Mouse (Mus musculus): ENCODE results near the gene Pik3cg. TPM values are rescaled to one million over a fixed set of nuclear protein-coding genes. Genes with fewer than 3 reads are reported as not detected.

Gene Pik3cg
- polyA plus RNA-seq, 1 experiment from 2014 or later: 6.8 TPM

GRCm38 (mm10) chr12:32211257-32211656 is 2.8 kb upstream of the Pik3cg start:
- H3K9ac ChIP-seq (ENCODE audit: low read depth, low read length): no peak overlapping the region
- H3K27me3 ChIP-seq (replicated peaks; ENCODE audit: control insufficient read depth, insufficient read depth, low read length): no peaks in the 10 kb centered on the region
- H3K4me1 ChIP-seq (replicated peaks; ENCODE audit: control insufficient read depth, insufficient read depth, low read length): peaks cover 5% of the 10 kb centered on the region
- H3K36me3 ChIP-seq (ENCODE audit: control insufficient read depth, insufficient read depth, low read length): no peaks in the 10 kb centered on the region
- no peak for ATAC-seq (replicated peaks; ENCODE audit: low FRiP score)
- DNase-seq (ENCODE audit: low spot score): no peak
- no peak overlapping the region for H3K4me2 ChIP-seq
- no peaks in the 10 kb centered on the region for H3K9me3 ChIP-seq (ENCODE audit: control insufficient read depth, low read length)
- 82% methylated on average over 4 of the region's 4 CpGs for WGBS
- no peak overlapping the region for H3K4me3 ChIP-seq (ENCODE audit: low read depth, low read length)
- H3K27ac ChIP-seq (ENCODE audit: low read depth, low read length): no peak overlapping the region

- no peaks in the 10 kb centered on the region for H3K27me3 ChIP-seq (replicated peaks; ENCODE audit: control insufficient read depth, insufficient read depth, low read length)
- peak overlapping the region; percentile 43; the same call in 1 of the 2 replicates for H3K27ac ChIP-seq (ENCODE audit: low read depth, low read length)
- H3K9me3 ChIP-seq (ENCODE audit: control insufficient read depth, low read length): no peaks in the 10 kb centered on the region
- H3K4me3 ChIP-seq (ENCODE audit: low read depth, low read length): peak overlapping the region; percentile 47
- peak overlapping the region; percentile 55 for H3K9ac ChIP-seq (ENCODE audit: low read depth, low read length)
- DNase-seq (ENCODE audit: low spot score): no peak
- peak overlapping the region; percentile 50 for H3K4me2 ChIP-seq
- H3K4me1 ChIP-seq (replicated peaks; ENCODE audit: control insufficient read depth, insufficient read depth, low read length): peaks cover 5% of the 10 kb centered on the region
- ATAC-seq (replicated peaks; ENCODE audit: low FRiP score): peak; percentile 68
- 37% methylated on average over 2 of the region's 2 CpGs for WGBS
- H3K36me3 ChIP-seq (ENCODE audit: control insufficient read depth, insufficient read depth, low read length): no peaks in the 10 kb centered on the region
Observed at GRCm38 (mm10) chr12:32208951-32209350, 492 bp upstream of the Pik3cg start.

- Histone ChIP-seq H3K4me3 (ENCODE audit: low read depth, low read length) (no peak overlapping the region), H3K4me2 (peak overlapping the region; percentile 29), H3K9ac (ENCODE audit: low read depth, low read length) (no peak overlapping the region), H3K27me3 (replicated peaks; ENCODE audit: control insufficient read depth, insufficient read depth, low read length) (no peaks in the 10 kb centered on the region), H3K9me3 (ENCODE audit: control insufficient read depth, low read length) (no peaks in the 10 kb centered on the region), H3K27ac (ENCODE audit: low read depth, low read length) (no peak overlapping the region), H3K4me1 (replicated peaks; ENCODE audit: control insufficient read depth, insufficient read depth, low read length) (peaks cover 5% of the 10 kb centered on the region), H3K36me3 (ENCODE audit: control insufficient read depth, insufficient read depth, low read length) (no peaks in the 10 kb centered on the region)
- WGBS: 69% methylated on average over 3 of the region's 3 CpGs
- ATAC-seq (replicated peaks; ENCODE audit: low FRiP score) (no peak), DNase-seq (ENCODE audit: low spot score) (no peak)
Observed at GRCm38 (mm10) chr12:32207141-32207540, 1.3 kb downstream of the Pik3cg start.

GRCm38 (mm10) chr12:32203695-32204094 is 4.8 kb downstream of the Pik3cg start:
- H3K27ac ChIP-seq (ENCODE audit: low read depth, low read length): no peak overlapping the region
- no peak overlapping the region for H3K4me2 ChIP-seq
- no peak overlapping the region for H3K9ac ChIP-seq (ENCODE audit: low read depth, low read length)
- H3K36me3 ChIP-seq (ENCODE audit: control insufficient read depth, insufficient read depth, low read length): no peaks in the 10 kb centered on the region
- H3K4me1 ChIP-seq (replicated peaks; ENCODE audit: control insufficient read depth, insufficient read depth, low read length): no peaks in the 10 kb centered on the region
- WGBS: 78% methylated on average over 8 of the region's 8 CpGs
- H3K27me3 ChIP-seq (replicated peaks; ENCODE audit: control insufficient read depth, insufficient read depth, low read length): no peaks in the 10 kb centered on the region
- no peaks in the 10 kb centered on the region for H3K9me3 ChIP-seq (ENCODE audit: control insufficient read depth, low read length)
- no peak overlapping the region for H3K4me3 ChIP-seq (ENCODE audit: low read depth, low read length)
- ATAC-seq (replicated peaks; ENCODE audit: low FRiP score) (no peak), DNase-seq (ENCODE audit: low spot score) (no peak)

GRCm38 (mm10) chr12:32202583-32202982 is 5.9 kb downstream of the Pik3cg start:
- ATAC-seq (replicated peaks; ENCODE audit: low FRiP score): no peak
- no peak overlapping the region for H3K9ac ChIP-seq (ENCODE audit: low read depth, low read length)
- no peak for DNase-seq (ENCODE audit: low spot score)

GRCm38 (mm10) chr12:32201932-32202331 is 6.5 kb downstream of the Pik3cg start:
- no peaks in the 10 kb centered on the region for H3K4me1 ChIP-seq (replicated peaks; ENCODE audit: control insufficient read depth, insufficient read depth, low read length)
- no peak for DNase-seq (ENCODE audit: low spot score)
- ATAC-seq (replicated peaks; ENCODE audit: low FRiP score): no peak
- no peak overlapping the region for H3K9ac ChIP-seq (ENCODE audit: low read depth, low read length)
- 86% methylated on average over 7 of the region's 7 CpGs for WGBS
- no peak overlapping the region for H3K27ac ChIP-seq (ENCODE audit: low read depth, low read length)
- H3K9me3 ChIP-seq (ENCODE audit: control insufficient read depth, low read length): no peaks in the 10 kb centered on the region
- no peaks in the 10 kb centered on the region for H3K36me3 ChIP-seq (ENCODE audit: control insufficient read depth, insufficient read depth, low read length)
- no peaks in the 10 kb centered on the region for H3K27me3 ChIP-seq (replicated peaks; ENCODE audit: control insufficient read depth, insufficient read depth, low read length)
- no peak overlapping the region for H3K4me2 ChIP-seq
- no peak overlapping the region for H3K4me3 ChIP-seq (ENCODE audit: low read depth, low read length)

More at GRCm38 (mm10) chr12:32202583-32202982, 5.9 kb downstream of the Pik3cg start:
- Histone ChIP-seq H3K27me3 (replicated peaks; ENCODE audit: control insufficient read depth, insufficient read depth, low read length) (no peaks in the 10 kb centered on the region), H3K36me3 (ENCODE audit: control insufficient read depth, insufficient read depth, low read length) (no peaks in the 10 kb centered on the region), H3K27ac (ENCODE audit: low read depth, low read length) (no peak overlapping the region), H3K9me3 (ENCODE audit: control insufficient read depth, low read length) (no peaks in the 10 kb centered on the region), H3K4me2 (no peak overlapping the region), H3K4me3 (ENCODE audit: low read depth, low read length) (no peak overlapping the region), H3K4me1 (replicated peaks; ENCODE audit: control insufficient read depth, insufficient read depth, low read length) (no peaks in the 10 kb centered on the region)
- WGBS: 85% methylated on average over 5 of the region's 5 CpGs

GRCm38 (mm10) chr12:32201070-32201585 is 7.3 kb downstream of the Pik3cg start:
- DNase-seq (ENCODE audit: low spot score) (no peak), ATAC-seq (replicated peaks; ENCODE audit: low FRiP score) (no peak)
- Histone ChIP-seq H3K27ac (ENCODE audit: low read depth, low read length) (no peak overlapping the region), H3K4me2 (no peak overlapping the region), H3K9me3 (ENCODE audit: control insufficient read depth, low read length) (no peaks in the 10 kb centered on the region), H3K27me3 (replicated peaks; ENCODE audit: control insufficient read depth, insufficient read depth, low read length) (no peaks in the 10 kb centered on the region), H3K9ac (ENCODE audit: low read depth, low read length) (no peak overlapping the region), H3K36me3 (ENCODE audit: control insufficient read depth, insufficient read depth, low read length) (no peaks in the 10 kb centered on the region), H3K4me1 (replicated peaks; ENCODE audit: control insufficient read depth, insufficient read depth, low read length) (no peaks in the 10 kb centered on the region), H3K4me3 (ENCODE audit: low read depth, low read length) (no peak overlapping the region)
- WGBS: 90% methylated on average over 6 of the region's 6 CpGs

- Histone ChIP-seq H3K4me2 (no peak overlapping the region), H3K4me1 (replicated peaks; ENCODE audit: control insufficient read depth, insufficient read depth, low read length) (no peaks in the 10 kb centered on the region), H3K27me3 (replicated peaks; ENCODE audit: control insufficient read depth, insufficient read depth, low read length) (no peaks in the 10 kb centered on the region), H3K36me3 (ENCODE audit: control insufficient read depth, insufficient read depth, low read length) (no peaks in the 10 kb centered on the region), H3K9me3 (ENCODE audit: control insufficient read depth, low read length) (no peaks in the 10 kb centered on the region), H3K4me3 (ENCODE audit: low read depth, low read length) (no peak overlapping the region), H3K27ac (ENCODE audit: low read depth, low read length) (no peak overlapping the region), H3K9ac (ENCODE audit: low read depth, low read length) (no peak overlapping the region)
- no peak for ATAC-seq (replicated peaks; ENCODE audit: low FRiP score)
- 73% methylated on average over 16 of the region's 16 CpGs for WGBS
- DNase-seq (ENCODE audit: low spot score): no peak
Observed at GRCm38 (mm10) chr12:32200387-32201069, 7.9 kb downstream of the Pik3cg start.

GRCm38 (mm10) chr12:32199422-32199821 is 9.0 kb downstream of the Pik3cg start:
- H3K36me3 ChIP-seq (ENCODE audit: control insufficient read depth, insufficient read depth, low read length): no peaks in the 10 kb centered on the region
- H3K9ac ChIP-seq (ENCODE audit: low read depth, low read length): no peak overlapping the region
- H3K27me3 ChIP-seq (replicated peaks; ENCODE audit: control insufficient read depth, insufficient read depth, low read length): no peaks in the 10 kb centered on the region
- H3K4me3 ChIP-seq (ENCODE audit: low read depth, low read length): no peak overlapping the region
- no peaks in the 10 kb centered on the region for H3K9me3 ChIP-seq (ENCODE audit: control insufficient read depth, low read length)
- no peak overlapping the region for H3K4me2 ChIP-seq
- DNase-seq (ENCODE audit: low spot score) (no peak), ATAC-seq (replicated peaks; ENCODE audit: low FRiP score) (no peak)
- H3K4me1 ChIP-seq (replicated peaks; ENCODE audit: control insufficient read depth, insufficient read depth, low read length): no peaks in the 10 kb centered on the region
- H3K27ac ChIP-seq (ENCODE audit: low read depth, low read length): no peak overlapping the region
- WGBS: 67% methylated on average over 4 of the region's 4 CpGs
